Mouse (Mus musculus): ENCODE data around the gene Kcnb1.

DNA sequence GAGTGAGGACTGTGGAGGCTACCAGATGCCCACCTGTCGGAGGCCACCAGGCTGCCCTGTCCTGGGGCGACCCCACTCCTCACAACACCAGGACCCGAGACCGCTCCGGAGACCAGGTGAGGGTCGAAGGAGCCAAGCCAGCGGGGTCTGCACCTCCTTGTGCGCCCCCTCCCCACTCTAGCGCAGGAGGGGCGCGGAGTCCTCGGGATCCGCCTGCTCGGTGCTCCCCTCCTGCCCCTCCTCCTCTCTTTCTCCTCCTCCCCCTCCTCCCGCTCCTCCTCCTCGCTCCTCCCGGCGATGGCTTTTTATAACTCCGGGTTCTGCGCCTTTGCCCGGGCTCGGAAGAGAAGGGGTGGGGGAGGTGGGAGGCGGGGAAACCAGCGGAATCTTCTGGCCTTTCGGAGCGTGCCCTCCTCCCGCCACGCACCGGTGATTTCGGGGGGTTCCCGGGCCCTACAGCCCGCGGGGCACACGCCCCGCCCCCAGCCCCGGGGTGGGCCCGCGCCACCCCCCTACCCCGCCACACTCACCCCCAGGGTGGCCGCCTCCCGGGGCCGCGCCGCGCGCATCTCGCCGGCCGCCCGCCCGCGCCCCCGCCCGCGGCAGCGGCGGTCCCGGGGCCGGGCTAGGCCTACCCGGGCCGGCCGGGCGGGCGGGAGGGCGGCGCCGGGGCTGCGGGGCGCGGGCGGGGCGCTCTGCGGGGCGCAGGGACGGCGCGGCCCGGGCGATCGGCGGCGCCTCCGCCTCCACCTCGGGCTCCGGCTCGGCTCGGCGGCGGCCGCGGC lies 472 bp downstream of the Kcnb1 start:
- TF ChIP-seq GATA1 (IDR thresholded peaks at IDR 0.05; ENCODE audit: low read length) (no peak), TAL1 (IDR thresholded peaks at IDR 0.05; ENCODE audit: low read length) (no peak)

Data from erythroblast, embryonic 14.5 days (primary cell).